Mouse (Mus musculus) testis, postnatal 14 days (tissue): ENCODE measurements around the gene Vmn1r55.
"Not testable (repeated sequence)": the region's sequence is repeated elsewhere in the genome, so short reads cannot be mapped to it uniquely, and the experiment has no call there.

Experiments
- DNase-seq: peaks from one replicate; pipeline ENCODE4 v3.0.0; 2021; ENCODE audit warnings: low spot score

Gene Vmn1r55

GRCm38 (mm10) chr7:5081241-5081640 lies 68.2 kb downstream of the Vmn1r55 start:
- DNase-seq: no peak

DNA sequence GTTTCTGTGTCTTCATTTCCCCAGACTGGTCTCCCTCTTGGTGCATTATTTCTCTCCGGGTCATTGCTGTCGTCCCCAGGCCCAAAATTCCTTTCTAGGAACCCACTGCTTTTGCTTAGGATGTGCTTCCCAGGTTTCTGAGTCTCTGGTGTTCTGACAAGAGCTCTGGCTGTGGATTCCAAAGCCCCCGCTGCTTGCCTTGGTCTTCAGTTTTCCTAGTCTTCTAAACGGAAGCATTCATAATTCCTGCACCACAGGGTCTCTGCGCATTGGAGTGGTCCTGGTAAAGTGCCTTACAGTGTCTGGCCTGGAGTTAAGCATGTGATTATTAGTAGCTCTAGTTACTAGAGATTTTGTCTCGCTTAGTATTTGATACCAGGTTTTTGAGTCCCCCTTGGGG lies 68.7 kb downstream of the Vmn1r55 start:
- DNase-seq: no peak

DNA sequence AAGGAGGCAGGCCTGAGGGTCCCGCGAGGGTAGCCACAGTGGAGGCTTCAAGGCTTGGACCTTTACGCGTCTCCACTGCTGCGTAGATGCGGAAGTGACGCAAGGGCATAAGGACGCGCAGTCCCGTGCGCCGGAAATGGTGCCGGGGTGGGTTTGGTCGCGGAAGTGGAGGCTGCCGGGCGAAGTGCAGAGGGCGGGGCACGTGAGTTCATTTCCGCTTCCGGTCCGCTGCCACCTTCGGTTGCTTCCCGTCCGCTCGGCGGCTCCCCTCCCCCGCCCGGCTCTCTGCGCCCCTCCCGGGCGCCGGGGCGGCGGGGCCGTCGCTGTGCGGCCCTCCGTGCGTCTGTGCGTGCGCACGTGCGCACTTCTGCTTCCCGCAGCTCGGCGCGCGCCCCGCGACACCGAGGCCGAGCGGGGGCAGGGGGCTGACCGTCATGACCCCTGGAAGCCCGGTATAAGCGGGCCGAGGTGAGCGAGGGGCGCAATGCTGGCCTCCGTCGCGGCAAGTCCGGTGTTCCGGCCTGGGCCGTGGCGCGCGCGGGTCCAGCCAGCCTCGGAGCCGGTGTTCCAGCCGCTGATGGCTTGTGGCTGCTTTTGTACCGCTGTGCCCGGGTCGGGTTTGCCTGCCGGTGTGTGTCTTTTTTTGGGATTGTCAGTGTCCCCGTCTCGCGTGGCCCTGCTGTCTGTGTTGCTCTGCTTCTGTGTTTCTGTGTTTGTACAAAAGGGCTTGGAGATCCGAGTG lies 69.3 kb downstream of the Vmn1r55 start, which contains the start of gene Epn1:
Gene Epn1 (plus strand): TSS at position 226 of the 742 bp plus-strand sequence.
- peak; percentile 93 for DNase-seq

DNA sequence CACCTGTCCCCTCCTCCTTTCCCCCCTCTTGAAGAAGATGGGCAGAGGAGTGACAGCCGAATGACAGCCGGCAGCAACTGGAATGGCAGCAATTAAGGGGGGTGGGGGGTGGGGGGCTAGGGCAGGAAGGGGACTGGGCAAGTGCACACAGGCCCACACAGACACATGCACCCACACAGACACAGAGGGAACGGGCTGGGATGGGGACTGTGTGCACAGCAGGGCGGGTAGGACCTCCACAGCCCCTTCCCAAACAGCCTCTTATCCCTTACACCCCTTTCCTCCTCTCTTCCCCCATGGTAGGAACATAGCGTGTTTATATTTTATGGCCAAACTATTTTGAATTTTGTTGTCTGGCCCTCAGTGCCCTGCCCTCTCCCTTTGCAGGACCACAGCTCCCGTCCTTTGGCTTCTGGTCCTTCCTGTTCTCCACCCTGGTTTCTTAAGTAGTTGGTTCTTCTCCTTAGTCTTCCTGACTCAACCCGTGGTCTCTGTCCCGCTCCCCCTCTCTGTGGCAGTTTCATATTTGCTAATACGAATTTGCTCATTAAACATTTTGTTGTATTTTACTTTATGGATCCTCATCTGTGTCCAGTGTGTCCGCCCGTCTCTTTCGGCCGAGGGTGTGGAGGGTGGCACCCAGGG lies 70.0 kb downstream of the Vmn1r55 start:
- DNase-seq: not testable (repeated sequence)
